Mouse (Mus musculus) ES-E14 (cell line): ENCODE results near the gene Prss56.

Experiments used
- CHD2 ChIP-seq: IDR thresholded peaks from 2 replicates; pipeline ENCODE4 v1.6.1; 2014; ENCODE audit warnings: mild to moderate bottlenecking, low read depth, low read length, inconsistent platforms
- HCFC1 ChIP-seq: IDR thresholded peaks from 2 replicates; pipeline ENCODE4 v1.6.1; 2012; ENCODE audit warnings: low read length, inconsistent platforms, borderline replicate concordance; ENCODE audit not compliant: insufficient read depth
- ZC3H11A ChIP-seq: IDR thresholded peaks from 2 replicates; pipeline ENCODE4 v1.6.1; 2012; ENCODE audit warnings: low read depth, mild to moderate bottlenecking, inconsistent platforms, low read length, borderline replicate concordance
- ZNF384 ChIP-seq: IDR thresholded peaks from 2 replicates; pipeline ENCODE4 v1.6.1; 2012; ENCODE audit warnings: low read depth, low read length, inconsistent platforms

- TF ChIP-seq HCFC1 (no peak), CHD2 (no peak), ZNF384 (no peak), ZC3H11A (no peak)
These were observed 11.8 kb upstream of the Prss56 start for GRCm38 (mm10) chr1:87171312-87171711.
